Mouse (Mus musculus): ENCODE measurements around the gene Npc1l1.

DNA sequence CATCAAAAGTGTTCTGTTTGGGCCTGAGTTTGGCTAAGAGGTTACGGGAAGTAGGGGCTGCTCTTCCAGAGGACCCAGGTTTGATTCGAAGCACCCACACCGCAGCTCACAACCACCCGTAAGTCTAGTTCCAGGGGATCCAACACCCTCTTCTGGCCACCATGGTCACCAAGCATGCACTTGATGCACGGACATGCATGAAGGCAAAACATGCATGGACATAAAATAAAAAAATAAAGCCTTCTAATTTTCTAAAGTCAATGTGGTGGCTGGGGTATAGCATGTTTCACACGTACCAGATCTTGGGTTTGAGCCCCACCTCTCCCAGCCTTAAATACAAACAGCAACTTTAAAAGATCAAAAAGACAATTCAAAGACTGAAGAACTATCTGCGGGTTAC lies 65.2 kb downstream of the Npc1l1 start:
- no peak for TF ChIP-seq POLR2A (IDR thresholded peaks at IDR 0.05; ENCODE audit: control insufficient read depth, extremely low read depth, insufficient read depth, low read length, poor library complexity)
- no peak for TF ChIP-seq CTCF (IDR thresholded peaks at IDR 0.05; ENCODE audit: borderline replicate concordance, control insufficient read depth, extremely low read depth, insufficient read depth, low read length, poor library complexity)

All from thymus, adult 2 months (tissue).